Mouse (Mus musculus) MN1 (cell line): Measurements from ENCODE around the gene Trpc4.

ENCODE experiments used
- DNase-seq: peaks from one replicate; pipeline ENCODE4 v3.0.0-alpha.2; 2016; ENCODE audit warnings: low spot score

Trpc4 gene

GRCm38 (mm10) chr3:54269180-54269579, 113.3 kb downstream of the Trpc4 start:
- DNase-seq: no peak

- DNase-seq: no peak
Measured at GRCm38 (mm10) chr3:54274651-54275050, 118.8 kb downstream of the Trpc4 start.

GRCm38 (mm10) chr3:54289731-54290130, 133.9 kb downstream of the Trpc4 start:
- DNase-seq: no peak

GRCm38 (mm10) chr3:54310604-54311003, 154.8 kb downstream of the Trpc4 start:
- no peak for DNase-seq

GRCm38 (mm10) chr3:54314055-54314454, 158.2 kb downstream of the Trpc4 start:
- no peak for DNase-seq

GRCm38 (mm10) chr3:54352891-54353652, 197.2 kb downstream of the Trpc4 start:
- DNase-seq: peak; percentile 19

GRCm38 (mm10) chr3:54357561-54357960, 201.7 kb downstream of the Trpc4 start:
- DNase-seq: peak; percentile 8

- DNase-seq: peak; percentile 32
Measured at GRCm38 (mm10) chr3:54358463-54359189, 202.8 kb downstream of the Trpc4 start.

- no peak for DNase-seq
Measured at GRCm38 (mm10) chr3:54360897-54361296, 205.1 kb downstream of the Trpc4 start, which contains the start of gene Postn. Gene Postn (plus strand): TSS chr3:54361109.

GRCm38 (mm10) chr3:54361656-54362055, 205.8 kb downstream of the Trpc4 start:
- DNase-seq: no peak
